Mouse (Mus musculus): Measurements from ENCODE around the gene Lad1.

Lad1 gene

GRCm38 (mm10) chr1:135818481-135819086 lies at the start of gene Lad1:
Gene Lad1, plus strand, starts transcription at chr1:135818598.
- DNase-seq (ENCODE audit: low spot score): no peak

DNA sequence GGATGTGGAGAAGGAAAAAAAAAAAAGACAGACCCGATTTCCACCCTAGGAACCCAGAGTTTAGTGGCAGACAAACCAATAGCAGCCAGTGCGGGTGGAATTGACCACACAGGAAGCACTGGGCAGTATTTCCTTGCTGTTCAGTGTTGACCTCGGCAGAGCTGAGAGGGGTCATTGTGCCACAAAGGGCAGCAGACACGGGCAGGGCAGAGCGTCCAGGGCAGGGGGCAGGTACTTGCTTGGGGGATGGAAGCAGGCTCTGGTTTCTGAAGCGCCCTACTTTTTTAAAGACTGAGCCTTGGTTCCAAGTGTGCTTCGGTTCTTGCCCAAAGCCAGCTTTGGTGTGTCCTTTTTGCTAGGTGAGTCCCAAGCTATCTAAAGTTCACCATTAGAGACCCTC lies 48.2 kb upstream of the Lad1 start:
- DNase-seq (ENCODE audit: low spot score): no peak

GRCm38 (mm10) chr1:135770896-135771572 lies 47.4 kb upstream of the Lad1 start:
- DNase-seq (ENCODE audit: low spot score): no peak

- no peak for DNase-seq (ENCODE audit: low spot score)
Observed at GRCm38 (mm10) chr1:135771573-135771970, 46.8 kb upstream of the Lad1 start.

GRCm38 (mm10) chr1:135776596-135776995 lies 41.8 kb upstream of the Lad1 start:
- DNase-seq (ENCODE audit: low spot score): no peak

- DNase-seq (ENCODE audit: low spot score): no peak
Observed at GRCm38 (mm10) chr1:135777046-135777445, 41.4 kb upstream of the Lad1 start.

DNA sequence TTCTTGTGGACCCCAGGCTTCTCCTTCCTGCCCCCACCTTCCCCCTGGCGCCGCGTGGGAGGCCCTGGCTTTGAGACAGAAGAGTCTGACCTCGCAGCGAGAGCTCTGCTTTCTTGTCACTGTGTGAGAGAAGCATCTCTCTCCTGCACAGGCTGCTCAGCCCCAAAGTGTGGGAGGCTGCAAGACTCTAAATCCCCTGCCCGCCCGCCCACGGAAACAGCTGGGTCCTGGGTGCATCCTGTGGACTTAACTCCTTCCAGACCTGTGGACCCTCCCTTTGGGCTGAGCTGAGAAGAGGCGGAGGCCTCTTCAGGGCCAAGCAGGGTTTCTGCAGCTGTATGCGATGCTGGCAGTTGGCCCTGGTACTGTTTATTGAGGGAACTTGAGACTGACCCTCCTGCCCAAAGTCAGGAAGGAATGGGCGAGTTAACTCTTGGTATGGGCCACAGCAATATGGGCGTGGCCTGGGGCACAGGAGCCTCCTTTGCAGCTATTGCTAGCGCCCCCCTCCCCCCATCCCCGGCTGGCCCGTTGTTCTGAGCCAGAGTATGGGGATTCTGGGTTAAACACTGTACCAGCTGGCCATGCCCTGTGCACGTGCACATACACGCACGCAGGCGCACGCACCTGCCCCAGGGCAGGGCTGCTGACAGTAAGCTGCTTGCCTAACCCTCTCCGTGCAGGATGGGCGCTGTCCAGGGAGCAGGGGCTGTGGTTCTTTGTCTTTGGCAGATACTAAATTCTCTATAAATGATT lies 39.4 kb upstream of the Lad1 start, which contains the start of gene Tnni1:
Gene Tnni1 (plus strand): TSS at position 655 of the 756 bp plus-strand sequence.
- no peak for DNase-seq (ENCODE audit: low spot score)

- DNase-seq (ENCODE audit: low spot score): no peak
Observed at GRCm38 (mm10) chr1:135780649-135781048, 37.7 kb upstream of the Lad1 start.

GRCm38 (mm10) chr1:135781220-135781619 lies 37.2 kb upstream of the Lad1 start:
- DNase-seq (ENCODE audit: low spot score): peak; percentile 40

DNA sequence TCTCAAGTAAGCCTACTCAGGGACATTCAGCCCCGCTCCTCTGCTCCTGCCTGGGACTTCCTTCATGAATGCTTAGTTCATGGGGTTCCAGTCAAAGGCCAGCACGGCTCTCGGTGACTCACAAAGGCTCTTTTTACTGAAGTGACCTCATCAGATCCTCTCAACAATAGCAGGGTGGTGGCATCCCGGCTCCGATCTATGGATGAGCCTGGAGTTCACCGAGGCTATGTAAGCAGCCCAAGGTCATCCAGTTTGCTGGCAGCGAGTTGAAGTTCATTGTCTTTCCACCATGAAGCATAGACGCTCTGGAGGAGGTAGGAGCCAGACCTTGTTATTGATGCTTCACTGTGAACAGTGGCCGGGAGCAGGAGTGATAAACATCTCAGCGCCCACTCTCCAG lies 35.6 kb upstream of the Lad1 start:
- DNase-seq (ENCODE audit: low spot score): no peak

- peak; percentile 55 for DNase-seq (ENCODE audit: low spot score)
Observed at GRCm38 (mm10) chr1:135787799-135788198, 30.6 kb upstream of the Lad1 start.

DNA sequence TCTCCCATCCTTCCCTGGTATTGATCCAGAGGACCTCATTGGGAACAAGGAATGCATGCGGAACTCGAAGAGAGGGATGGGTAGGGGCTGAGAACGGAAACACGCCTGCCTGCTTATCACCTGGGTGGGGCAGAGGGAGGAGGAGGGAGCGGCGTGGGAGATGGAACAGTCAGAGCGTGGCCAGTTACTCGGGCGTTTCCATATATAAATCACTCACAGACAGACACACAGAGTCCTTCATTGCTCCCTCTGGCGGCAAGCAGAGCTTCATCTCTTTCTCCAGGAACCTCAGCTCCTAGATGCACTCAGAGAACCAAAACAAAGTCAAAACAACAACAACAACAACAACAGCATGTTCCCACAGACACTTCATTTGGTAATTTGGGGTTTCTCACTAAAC lies 29.7 kb upstream of the Lad1 start:
- DNase-seq (ENCODE audit: low spot score): no peak

DNA sequence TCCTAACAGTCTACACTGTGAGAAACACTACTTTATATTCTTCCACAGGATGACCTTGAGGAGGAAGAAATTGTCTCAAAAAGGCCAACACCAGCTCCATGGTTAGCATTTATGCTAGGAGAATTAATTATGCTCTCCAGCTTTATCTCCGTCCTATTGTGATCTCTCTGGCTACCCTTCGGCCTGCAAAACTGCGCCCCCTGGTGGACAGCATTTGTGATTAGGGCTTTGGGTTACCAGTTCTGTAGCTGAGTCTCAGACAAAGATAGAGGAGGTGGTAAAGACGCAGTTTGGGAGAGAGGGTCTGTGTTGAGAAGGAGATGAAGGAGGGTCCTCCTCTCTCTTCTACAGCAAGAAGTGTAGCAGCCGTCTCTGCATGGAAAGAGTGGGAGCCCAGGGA lies 28.6 kb upstream of the Lad1 start:
- peak; percentile 65 for DNase-seq (ENCODE audit: low spot score)

DNA sequence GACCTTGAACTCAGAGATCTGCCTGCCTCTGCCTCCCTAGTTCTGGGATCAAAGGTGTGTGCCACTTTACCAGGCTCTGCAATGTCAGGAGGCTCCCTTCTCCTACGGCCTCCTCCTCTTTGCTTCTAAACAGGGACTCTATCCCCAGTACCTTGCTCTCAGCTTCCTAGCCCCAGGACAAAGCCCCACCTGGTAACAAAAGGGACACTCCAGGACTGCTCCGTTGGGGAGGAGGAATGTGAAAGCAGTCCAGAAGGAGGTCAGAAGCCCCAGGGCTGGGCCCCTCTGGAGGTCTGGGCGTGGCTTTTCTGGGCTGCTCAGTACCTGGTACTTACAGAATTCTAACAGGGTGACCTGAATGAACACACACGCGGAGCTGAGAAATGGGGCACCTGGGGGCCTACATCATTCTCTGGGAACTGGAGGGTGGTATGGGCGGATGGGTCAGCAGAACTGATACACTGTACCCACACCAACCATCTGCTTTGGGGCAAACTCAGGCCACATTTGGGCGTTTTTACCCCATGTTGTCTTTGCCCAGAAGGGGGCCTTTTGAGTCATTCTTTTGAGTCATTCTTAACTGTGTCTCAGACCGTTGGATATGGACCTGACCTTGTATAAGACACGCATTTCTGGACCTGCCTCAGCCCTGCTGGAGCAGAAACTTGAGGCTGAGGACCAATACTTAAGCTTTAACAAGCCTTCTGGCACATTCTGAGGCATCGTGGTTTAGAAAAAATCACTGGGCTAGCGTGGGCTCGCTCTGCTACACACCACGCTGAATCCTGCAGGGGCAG lies 26.1 kb upstream of the Lad1 start:
- no peak for DNase-seq (ENCODE audit: low spot score)

DNA sequence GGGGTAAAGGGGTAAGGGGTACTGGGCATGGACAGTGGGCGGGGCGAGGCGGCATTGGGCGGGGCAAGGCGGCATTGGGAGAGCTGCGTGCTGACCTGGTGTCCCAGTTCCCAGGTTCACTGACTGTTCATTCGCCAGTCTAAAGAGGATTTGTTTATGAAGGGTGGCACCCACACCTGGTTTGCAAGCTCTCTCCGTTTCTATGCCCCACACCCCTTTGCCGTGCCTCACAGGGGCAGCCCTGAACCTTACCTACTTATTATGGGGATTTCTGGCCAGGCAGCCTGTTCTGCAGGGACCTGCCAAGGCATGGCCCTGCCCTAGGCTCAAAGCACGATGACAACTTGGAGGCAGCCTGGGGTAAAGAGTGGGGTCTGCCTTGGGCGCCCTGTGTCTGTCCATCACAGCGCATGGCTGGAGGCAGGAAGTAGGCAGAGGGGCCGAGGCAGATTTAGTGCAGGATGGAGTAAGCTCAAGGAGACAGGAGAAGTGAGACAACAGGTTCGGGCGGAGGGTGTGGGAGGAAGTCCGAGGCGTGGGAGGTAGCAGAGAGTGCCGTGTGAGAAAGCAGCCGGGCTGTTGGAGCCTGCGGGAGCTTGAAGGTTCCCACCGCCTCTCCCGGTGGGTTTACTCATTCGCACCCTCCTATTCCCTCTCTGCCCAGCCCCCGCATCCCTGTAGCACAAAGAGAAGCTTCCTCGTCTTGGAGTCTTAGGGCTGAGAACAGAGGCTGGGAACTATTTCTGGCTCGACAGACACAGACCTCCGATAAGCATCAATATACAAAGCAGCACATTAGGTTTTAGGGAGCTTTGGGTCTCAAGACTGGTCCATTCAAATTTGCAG lies 24.8 kb upstream of the Lad1 start:
- DNase-seq (ENCODE audit: low spot score): no peak

GRCm38 (mm10) chr1:135794216-135795134 lies 23.9 kb upstream of the Lad1 start:
- DNase-seq (ENCODE audit: low spot score): no peak

GRCm38 (mm10) chr1:135798492-135798891 lies 19.9 kb upstream of the Lad1 start:
- DNase-seq (ENCODE audit: low spot score): no peak

DNA sequence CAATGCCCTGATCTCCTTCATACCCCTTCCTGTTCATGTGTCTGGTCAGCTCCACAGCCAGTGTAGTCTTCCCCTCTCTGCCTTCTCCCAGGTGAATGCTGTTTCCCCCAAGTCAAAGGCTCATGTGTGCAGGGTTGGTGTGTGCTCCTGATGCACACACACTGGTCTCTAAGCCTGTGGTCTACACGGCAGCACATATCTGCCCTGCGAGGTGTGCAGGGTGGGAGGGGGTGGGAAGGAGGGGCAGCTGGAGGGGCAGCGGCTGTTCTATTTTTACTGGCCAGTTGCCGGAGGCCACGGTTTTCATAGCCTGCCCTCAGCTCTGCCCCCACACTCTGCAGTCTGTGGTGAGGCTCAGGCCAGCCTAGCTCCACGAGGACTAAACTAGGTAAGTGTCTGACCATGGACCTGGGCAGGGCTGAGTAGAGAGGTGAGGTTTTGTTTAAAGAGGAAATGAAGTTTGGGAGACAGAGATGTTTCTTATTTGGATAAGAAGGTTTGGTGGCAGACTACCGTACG lies 19.2 kb upstream of the Lad1 start:
- DNase-seq (ENCODE audit: low spot score): no peak

GRCm38 (mm10) chr1:135800192-135800950 lies 18.0 kb upstream of the Lad1 start:
- no peak for DNase-seq (ENCODE audit: low spot score)

Data from spleen, adult 12 weeks (tissue).